Mouse (Mus musculus) hindbrain, embryonic 11.5 days (tissue): ENCODE measurements around the gene Ccdc3. TPM values are rescaled to one million over a fixed set of nuclear protein-coding genes. Genes with fewer than 3 reads are reported as not detected.

ENCODE experiments used
- ATAC-seq: fragments of 200-750 bp; cut with Nextera tagmentation; 2 replicates; pipeline ENCODE4 v1.8.0; 2017; ENCODE audit warnings: mild to moderate bottlenecking, moderate TSS enrichment, moderate library complexity; ENCODE audit not compliant: low FRiP score
- DNase-seq: peaks from one replicate; pipeline ENCODE4 v3.0.0-alpha.2; 2015; ENCODE audit warnings: low spot score
- H3K27ac ChIP-seq: fragments of 300-500 bp; sonication (generic); 2 replicates; pipeline ENCODE4 v1.5.1; 2014; ENCODE audit warnings: mild to moderate bottlenecking, low read depth, low read length
- H3K27me3 ChIP-seq: fragments of 300-500 bp; sonication (generic); 2 replicates; pipeline ENCODE4 v1.6.1; 2014; ENCODE audit warnings: mild to moderate bottlenecking, low read length, moderate library complexity, mixed read lengths; ENCODE audit not compliant: control insufficient read depth, insufficient read depth
- H3K36me3 ChIP-seq: fragments of 300-500 bp; sonication (generic); 2 replicates; pipeline ENCODE4 v1.6.1; 2014; ENCODE audit warnings: mild to moderate bottlenecking, low read length, moderate library complexity, mixed read lengths; ENCODE audit not compliant: control insufficient read depth, insufficient read depth
- H3K4me1 ChIP-seq: fragments of 300-500 bp; sonication (generic); replicated peaks from 2 replicates; pipeline ENCODE4 v1.6.1; 2014; ENCODE audit warnings: low read length, mixed read lengths; ENCODE audit not compliant: control insufficient read depth, insufficient read depth
- H3K4me2 ChIP-seq: fragments of 300-500 bp; sonication (generic); replicated peaks from 2 replicates; pipeline ENCODE4 v1.6.1; 2014; ENCODE audit warnings: mild to moderate bottlenecking, low read depth, low read length
- H3K4me3 ChIP-seq: fragments of 300-500 bp; sonication (generic); 2 replicates; pipeline ENCODE4 v1.5.1; 2014; ENCODE audit warnings: low read depth, low read length
- H3K9ac ChIP-seq: fragments of 300-500 bp; sonication (generic); 2 replicates; pipeline ENCODE4 v1.6.1; 2014; ENCODE audit warnings: low read depth, low read length
- H3K9me3 ChIP-seq: fragments of 300-500 bp; sonication (generic); 2 replicates; pipeline ENCODE4 v1.6.1; 2016; ENCODE audit warnings: low read length; ENCODE audit not compliant: control insufficient read depth
- WGBS: fragments of 180-500 bp; shearing (Covaris S2); extraction: QIAGEN DNeasy Blood & Tissue Kit; methylation state at CpG from one replicate; pipeline ENCODE4 v1.1.7; 2014; 5-methylcytosine and 5-hydroxymethylcytosine counted together
- polyA plus RNA-seq: library from polyadenylated mRNA; unstranded; fragments of >200 nt; fragmentation: Nextera tagmentation; extraction: Ambion mirVana; gene quantifications from 2 replicates; pipeline ENCODE4 v1.2.1, GENCODE M21; 2014

Ccdc3 gene
- polyA plus RNA-seq, 1 experiment from 2014 or later = 9.9 TPM

DNA sequence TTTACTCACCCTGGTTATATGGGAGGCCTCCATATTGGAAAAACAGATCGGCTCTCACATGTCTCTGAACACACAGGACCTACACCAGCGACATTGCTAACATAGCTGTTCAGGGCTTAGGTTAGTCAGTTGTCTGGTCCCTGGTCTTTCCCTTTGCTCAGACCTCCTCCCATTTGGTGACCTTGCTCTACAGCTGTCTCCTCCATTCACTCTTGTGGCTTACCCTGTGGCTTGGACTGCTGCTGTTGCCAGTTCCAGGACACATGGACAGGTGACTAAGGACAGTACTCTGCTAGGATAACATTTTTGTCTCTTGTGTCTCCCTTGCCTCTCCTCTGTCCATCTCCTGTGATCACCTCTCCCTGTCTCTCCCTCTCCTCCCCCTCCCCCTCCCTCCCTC is 29.2 kb downstream of the Ccdc3 start:
- DNase-seq = no peak
- H3K9ac ChIP-seq = no peak overlapping the region
- no peak for ATAC-seq
- no peaks in the 10 kb centered on the region for H3K36me3 ChIP-seq
- no peak overlapping the region for H3K4me3 ChIP-seq
- WGBS = 94% methylated on average over 2 of the region's 2 CpGs
- no peak overlapping the region for H3K4me2 ChIP-seq
- H3K27ac ChIP-seq = no peak overlapping the region
- H3K27me3 ChIP-seq = no peaks in the 10 kb centered on the region
- no peaks in the 10 kb centered on the region for H3K4me1 ChIP-seq
- no peaks in the 10 kb centered on the region for H3K9me3 ChIP-seq

GRCm38 (mm10) chr2:5170815-5171214 is 33.2 kb downstream of the Ccdc3 start:
- no peak overlapping the region for H3K4me2 ChIP-seq
- H3K36me3 ChIP-seq = no peaks in the 10 kb centered on the region
- DNase-seq = no peak
- no peak overlapping the region for H3K27ac ChIP-seq
- no peaks in the 10 kb centered on the region for H3K27me3 ChIP-seq
- no peaks in the 10 kb centered on the region for H3K9me3 ChIP-seq
- 87% methylated on average over 4 of the region's 4 CpGs for WGBS
- H3K9ac ChIP-seq = no peak overlapping the region
- H3K4me3 ChIP-seq = no peak overlapping the region
- no peak for ATAC-seq
- no peaks in the 10 kb centered on the region for H3K4me1 ChIP-seq

- Histone ChIP-seq H3K27me3 (no peaks in the 10 kb centered on the region), H3K27ac (no peak overlapping the region), H3K4me3 (no peak overlapping the region), H3K9ac (no peak overlapping the region), H3K4me1 (no peaks in the 10 kb centered on the region), H3K4me2 (no peak overlapping the region), H3K36me3 (no peaks in the 10 kb centered on the region), H3K9me3 (no peaks in the 10 kb centered on the region)
- WGBS = 77% methylated on average over 5 of the region's 5 CpGs
- DNase-seq (no peak), ATAC-seq (no peak)
Measured at GRCm38 (mm10) chr2:5171301-5172000, 33.9 kb downstream of the Ccdc3 start.

- Histone ChIP-seq H3K27me3 (no peaks in the 10 kb centered on the region), H3K4me2 (no peak overlapping the region), H3K4me3 (no peak overlapping the region), H3K9me3 (no peaks in the 10 kb centered on the region), H3K9ac (no peak overlapping the region), H3K36me3 (no peaks in the 10 kb centered on the region), H3K4me1 (no peaks in the 10 kb centered on the region), H3K27ac (no peak overlapping the region)
- no peak for ATAC-seq
- WGBS = 91% methylated on average over 2 of the region's 2 CpGs
- DNase-seq = no peak
Measured at GRCm38 (mm10) chr2:5172773-5173172, 35.2 kb downstream of the Ccdc3 start.

- Histone ChIP-seq H3K27me3 (no peaks in the 10 kb centered on the region), H3K4me3 (no peak overlapping the region), H3K36me3 (no peaks in the 10 kb centered on the region), H3K9me3 (no peaks in the 10 kb centered on the region), H3K4me2 (no peak overlapping the region), H3K9ac (no peak overlapping the region), H3K27ac (no peak overlapping the region), H3K4me1 (no peaks in the 10 kb centered on the region)
- no peak for DNase-seq
- no peak for ATAC-seq
Measured at GRCm38 (mm10) chr2:5174716-5175115, 37.1 kb downstream of the Ccdc3 start.

DNA sequence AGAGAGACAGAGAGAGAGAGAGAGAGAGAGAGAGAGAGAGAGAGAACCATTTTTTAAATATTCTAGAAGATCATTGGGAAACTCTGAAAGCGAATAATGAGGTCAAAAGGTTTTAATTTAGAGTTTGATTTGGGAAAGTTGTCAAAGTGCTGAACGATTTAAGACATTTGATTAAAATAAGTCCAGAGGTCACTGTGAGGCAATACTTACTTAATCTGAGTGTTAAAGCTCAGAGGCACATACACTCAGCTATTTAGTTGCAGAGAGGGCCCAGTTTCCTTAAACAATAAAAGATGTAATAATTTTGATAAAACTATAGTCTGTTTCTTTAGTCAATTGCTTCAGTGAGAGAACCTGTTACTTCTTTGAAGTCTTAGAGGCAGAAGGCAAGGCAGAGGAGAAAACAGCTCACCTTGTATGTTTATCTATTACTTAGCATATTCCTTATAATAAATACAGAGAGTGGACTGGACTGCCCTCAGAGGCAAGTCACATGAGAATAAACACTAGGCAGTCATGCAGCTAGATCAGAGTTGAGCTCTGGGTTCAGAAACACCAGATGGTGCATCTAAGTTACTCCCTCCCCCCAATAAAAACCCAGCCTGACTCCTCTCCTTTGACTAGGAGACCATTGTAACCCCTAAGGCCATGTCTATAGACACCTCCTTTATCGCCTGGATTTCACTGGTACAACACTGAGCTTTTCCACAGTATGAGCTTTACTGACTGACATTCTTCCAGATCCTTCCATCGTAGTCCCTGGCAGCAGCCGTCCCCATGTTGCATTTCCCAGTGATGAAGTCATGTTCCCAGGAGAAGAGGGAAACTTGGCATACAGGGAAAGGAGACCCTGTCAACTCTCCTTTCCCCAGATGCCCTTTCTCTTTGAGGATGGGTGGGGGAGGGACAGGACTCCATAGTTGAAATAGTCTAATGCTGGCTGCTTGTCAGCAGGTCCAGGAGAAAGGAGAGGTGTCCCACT is 44.2 kb downstream of the Ccdc3 start:
- ATAC-seq = no peak

GRCm38 (mm10) chr2:5184166-5184565 is 46.6 kb downstream of the Ccdc3 start:
- no peak overlapping the region for H3K4me2 ChIP-seq
- H3K27ac ChIP-seq = no peak overlapping the region
- no peaks in the 10 kb centered on the region for H3K36me3 ChIP-seq
- H3K4me3 ChIP-seq = no peak overlapping the region
- H3K9ac ChIP-seq = no peak overlapping the region
- no peak for DNase-seq
- no peak for ATAC-seq
- H3K4me1 ChIP-seq = no peaks in the 10 kb centered on the region
- H3K9me3 ChIP-seq = no peaks in the 10 kb centered on the region
- no peaks in the 10 kb centered on the region for H3K27me3 ChIP-seq
- WGBS = 86% methylated on average over 4 of the region's 4 CpGs

More for the DNA sequence above, 44.2 kb downstream of the Ccdc3 start:
- Histone ChIP-seq H3K27me3 (no peaks in the 10 kb centered on the region), H3K36me3 (no peaks in the 10 kb centered on the region), H3K27ac (no peak overlapping the region), H3K9ac (no peak overlapping the region), H3K4me3 (no peak overlapping the region), H3K4me2 (no peak overlapping the region), H3K9me3 (no peaks in the 10 kb centered on the region), H3K4me1 (no peaks in the 10 kb centered on the region)
- no peak for DNase-seq
- 76% methylated on average over 5 of the region's 5 CpGs for WGBS

DNA sequence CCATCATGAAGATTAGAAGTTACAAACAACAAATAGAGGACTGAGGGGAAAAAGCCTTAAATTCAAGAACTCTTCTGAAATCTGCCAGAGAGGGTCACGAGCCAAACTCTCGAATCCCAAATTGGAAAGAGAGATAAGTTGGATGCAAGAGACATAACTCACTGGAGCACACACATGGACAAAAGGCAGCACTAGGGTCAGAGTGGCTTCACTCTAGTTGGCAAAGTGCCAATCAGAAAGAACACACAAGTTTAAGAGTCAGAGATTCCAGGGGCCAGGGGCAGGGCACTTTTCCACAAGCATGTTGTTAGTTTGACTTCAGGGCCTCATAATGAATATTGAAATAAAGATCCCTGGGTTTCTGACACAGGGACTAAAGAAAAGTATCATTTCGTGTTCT is 48.1 kb downstream of the Ccdc3 start:
- DNase-seq = no peak

More for the DNA sequence above, 48.1 kb downstream of the Ccdc3 start:
- no peaks in the 10 kb centered on the region for H3K9me3 ChIP-seq
- no peak overlapping the region for H3K27ac ChIP-seq
- ATAC-seq = no peak
- H3K36me3 ChIP-seq = no peaks in the 10 kb centered on the region
- no peak overlapping the region for H3K9ac ChIP-seq
- no peaks in the 10 kb centered on the region for H3K4me1 ChIP-seq
- no peaks in the 10 kb centered on the region for H3K27me3 ChIP-seq
- WGBS = 94% methylated on average over 3 of the region's 3 CpGs
- H3K4me3 ChIP-seq = no peak overlapping the region
- H3K4me2 ChIP-seq = no peak overlapping the region
